Mouse (Mus musculus): ENCODE results near the gene Tsc2.

The Tsc2 gene

GRCm38 (mm10) chr17:24646381-24646780 lies 14.0 kb upstream of the Tsc2 start:
- no peak for DNase-seq

- no peak for DNase-seq
Observed at GRCm38 (mm10) chr17:24645916-24646315, 13.5 kb upstream of the Tsc2 start.

GRCm38 (mm10) chr17:24644875-24645721 lies 12.7 kb upstream of the Tsc2 start:
- no peak for DNase-seq

GRCm38 (mm10) chr17:24644030-24644715 lies 11.7 kb upstream of the Tsc2 start:
- no peak for DNase-seq

GRCm38 (mm10) chr17:24642791-24643343 lies 10.4 kb upstream of the Tsc2 start:
- no peak for DNase-seq

GRCm38 (mm10) chr17:24641944-24642343 lies 9.5 kb upstream of the Tsc2 start:
- no peak for DNase-seq

- no peak for DNase-seq
Observed at GRCm38 (mm10) chr17:24640581-24640980, 8.2 kb upstream of the Tsc2 start.

- DNase-seq: no peak
Observed at GRCm38 (mm10) chr17:24640119-24640518, 7.7 kb upstream of the Tsc2 start.

- DNase-seq: no peak
Observed at GRCm38 (mm10) chr17:24639571-24639988, 7.2 kb upstream of the Tsc2 start.

- no peak for DNase-seq
Observed at GRCm38 (mm10) chr17:24638840-24639239, 6.4 kb upstream of the Tsc2 start.

GRCm38 (mm10) chr17:24638214-24638613 lies 5.8 kb upstream of the Tsc2 start:
- DNase-seq: no peak

GRCm38 (mm10) chr17:24636781-24637481 lies 4.5 kb upstream of the Tsc2 start:
- DNase-seq: no peak

- DNase-seq: no peak
Observed at GRCm38 (mm10) chr17:24635694-24636093, 3.3 kb upstream of the Tsc2 start.

GRCm38 (mm10) chr17:24635024-24635423 lies 2.6 kb upstream of the Tsc2 start:
- DNase-seq: no peak

GRCm38 (mm10) chr17:24633831-24634230 lies 1.4 kb upstream of the Tsc2 start:
- DNase-seq: no peak

GRCm38 (mm10) chr17:24632813-24633449 lies 501 bp upstream of the Tsc2 start:
- no peak for DNase-seq

- no peak for DNase-seq
Observed at GRCm38 (mm10) chr17:24630072-24630471, 2.4 kb downstream of the Tsc2 start.

- DNase-seq: peak; percentile 64
Observed at GRCm38 (mm10) chr17:24628646-24629045, 3.8 kb downstream of the Tsc2 start.

GRCm38 (mm10) chr17:24625472-24625871 lies 7.0 kb downstream of the Tsc2 start:
- no peak for DNase-seq

- DNase-seq: no peak
Observed at GRCm38 (mm10) chr17:24617561-24618194, 14.8 kb downstream of the Tsc2 start.

- DNase-seq: no peak
Observed at GRCm38 (mm10) chr17:24610711-24611110, 21.7 kb downstream of the Tsc2 start.

GRCm38 (mm10) chr17:24608874-24609273 lies 23.6 kb downstream of the Tsc2 start:
- no peak for DNase-seq

Measured in right cerebral cortex, postnatal 4 days (tissue).